Mouse (Mus musculus) C2C12 (cell line): ENCODE measurements around the gene Wnk1. TPM values are rescaled to one million over a fixed set of nuclear protein-coding genes. Genes with fewer than 3 reads are reported as not detected.

ENCODE experiments used
- H3K27me3 ChIP-seq: one replicate; pipeline ENCODE4 v1.6.1; 2011; ENCODE audit not compliant: control insufficient read depth, insufficient read depth, insufficient read length
- H3K36me3 ChIP-seq: one replicate; pipeline ENCODE4 v1.6.1; 2011; ENCODE audit not compliant: control insufficient read depth, insufficient read depth
- H3K4me3 ChIP-seq: one replicate; pipeline ENCODE4 v1.5.1; 2011; ENCODE audit warnings: mild to moderate bottlenecking, control low read depth; ENCODE audit not compliant: poor library complexity, insufficient read depth, severe bottlenecking
- H3K79me2 ChIP-seq: one replicate; pipeline ENCODE4 v1.6.1; 2011; ENCODE audit not compliant: control insufficient read depth, insufficient read depth
- H3K79me3 ChIP-seq: one replicate; pipeline ENCODE4 v1.6.1; 2011; ENCODE audit warnings: low read depth, control low read depth
- H3ac ChIP-seq: one replicate; pipeline ENCODE3; 2011; ENCODE audit warnings: low read depth; ENCODE audit not compliant: control insufficient read depth, insufficient read length
- CEBPB ChIP-seq: IDR thresholded peaks from one replicate; pipeline ENCODE4 v1.6.1; 2011; ENCODE audit warnings: low read depth, mild to moderate bottlenecking, control low read depth, moderate library complexity
- CTCF ChIP-seq: IDR thresholded peaks from one replicate; pipeline ENCODE4 v1.5.1; 2011; ENCODE audit not compliant: control insufficient read depth, insufficient read depth, insufficient read length
- FOSL1 ChIP-seq: IDR thresholded peaks from one replicate; pipeline ENCODE4 v1.8.0; 2011; ENCODE audit warnings: mild to moderate bottlenecking, low read length; ENCODE audit not compliant: poor library complexity, insufficient read depth, severe bottlenecking
- MAX ChIP-seq: IDR thresholded peaks from one replicate; pipeline ENCODE4 v1.6.1; 2011; ENCODE audit warnings: mild to moderate bottlenecking, control low read depth
- MYOD1 ChIP-seq: IDR thresholded peaks from one replicate; pipeline ENCODE4 v1.6.1; 2011; ENCODE audit warnings: low read depth; ENCODE audit not compliant: control insufficient read depth, insufficient read length
- MYOG ChIP-seq: IDR thresholded peaks from one replicate; pipeline ENCODE4 v1.6.1; 2011; ENCODE audit not compliant: control insufficient read depth, insufficient read length; ENCODE audit errors: extremely low read depth
- USF1 ChIP-seq: IDR thresholded peaks from one replicate; pipeline ENCODE4 v1.6.1; 2011; ENCODE audit warnings: low read depth, mild to moderate bottlenecking, control low read depth, moderate library complexity
- polyA plus RNA-seq: library from polyadenylated mRNA; unstranded; fragments of >200 nt; fragmentation: generic; extraction: Trizol; gene quantifications from one replicate; pipeline ENCODE4 v1.2.1, GENCODE M21; 2012; ENCODE audit warnings: missing spikeins

The Wnk1 gene
- polyA plus RNA-seq, 1 experiment: 63.8 TPM

- Histone ChIP-seq H3K4me3 (no peak overlapping the region), H3ac (no peak overlapping the region)
Observed at GRCm38 (mm10) chr6:120047705-120048292, 9.3 kb upstream of the Wnk1 start.

GRCm38 (mm10) chr6:120045406-120045805, 6.9 kb upstream of the Wnk1 start:
- no peaks in the 10 kb centered on the region for H3K79me2 ChIP-seq
- H3K4me3 ChIP-seq: no peak overlapping the region
- H3ac ChIP-seq: no peak overlapping the region
- no peaks in the 10 kb centered on the region for H3K79me3 ChIP-seq
- TF ChIP-seq USF1: no peak
- no peak for TF ChIP-seq FOSL1
- no peak for TF ChIP-seq CEBPB
- no peak for TF ChIP-seq CTCF
- no peak for TF ChIP-seq MYOD1
- no peaks in the 10 kb centered on the region for H3K27me3 ChIP-seq
- no peaks in the 10 kb centered on the region for H3K36me3 ChIP-seq

More at GRCm38 (mm10) chr6:120047705-120048292, 9.3 kb upstream of the Wnk1 start:
- TF ChIP-seq CEBPB (no peak), MAX (no peak), MYOD1 (no peak), USF1 (no peak), CTCF (no peak), MYOG (no peak), FOSL1 (no peak)
- Histone ChIP-seq H3K27me3 (no peaks in the 10 kb centered on the region), H3K79me3 (no peaks in the 10 kb centered on the region), H3K36me3 (no peaks in the 10 kb centered on the region), H3K79me2 (no peaks in the 10 kb centered on the region)

- no peaks in the 10 kb centered on the region for H3K36me3 ChIP-seq
- no peaks in the 10 kb centered on the region for H3K79me3 ChIP-seq
- H3K27me3 ChIP-seq: no peaks in the 10 kb centered on the region
- H3K79me2 ChIP-seq: peaks cover 7% of the 10 kb centered on the region
- no peak for TF ChIP-seq CTCF
- TF ChIP-seq USF1: no peak
- TF ChIP-seq MAX: no peak
- no peak for TF ChIP-seq MYOD1
- TF ChIP-seq MYOG: no peak
- no peak for TF ChIP-seq CEBPB
- TF ChIP-seq FOSL1: no peak
- no peak overlapping the region for H3K4me3 ChIP-seq
- H3ac ChIP-seq: no peak overlapping the region
Observed at GRCm38 (mm10) chr6:120042632-120043220, 4.3 kb upstream of the Wnk1 start.

- Histone ChIP-seq H3K27me3 (no peaks in the 10 kb centered on the region), H3ac (no peak overlapping the region), H3K36me3 (peaks cover 17% of the 10 kb centered on the region), H3K79me2 (peaks cover 29% of the 10 kb centered on the region), H3K4me3 (no peak overlapping the region), H3K79me3 (peaks cover 21% of the 10 kb centered on the region)
- no peak for TF ChIP-seq MYOG
- TF ChIP-seq MYOD1: no peak
- TF ChIP-seq CTCF: no peak
- peak; percentile 52 for TF ChIP-seq USF1
- TF ChIP-seq CEBPB: no peak
Observed at GRCm38 (mm10) chr6:120040557-120040857, 2.0 kb upstream of the Wnk1 start.

GRCm38 (mm10) chr6:120039668-120040556, 1.4 kb upstream of the Wnk1 start:
- Histone ChIP-seq H3ac (peak overlapping the region; percentile 65), H3K36me3 (peaks cover 20% of the 10 kb centered on the region), H3K79me3 (peaks cover 26% of the 10 kb centered on the region), H3K4me3 (peak overlapping the region; percentile 8), H3K27me3 (no peaks in the 10 kb centered on the region), H3K79me2 (peaks cover 35% of the 10 kb centered on the region)
- TF ChIP-seq FOSL1: no peak
- TF ChIP-seq MYOD1: no peak
- TF ChIP-seq MYOG: no peak
- TF ChIP-seq CTCF: peak; percentile 21
- TF ChIP-seq MAX: peak; percentile 84
- no peak for TF ChIP-seq USF1
- TF ChIP-seq CEBPB: no peak

GRCm38 (mm10) chr6:120039256-120039563, 738 bp upstream of the Wnk1 start:
- Histone ChIP-seq H3ac (peak overlapping the region; percentile 14), H3K36me3 (peaks cover 25% of the 10 kb centered on the region), H3K4me3 (peak overlapping the region; percentile 31), H3K27me3 (no peaks in the 10 kb centered on the region), H3K79me2 (peaks cover 42% of the 10 kb centered on the region), H3K79me3 (peaks cover 33% of the 10 kb centered on the region)
- TF ChIP-seq FOSL1 (no peak), MAX (no peak), CEBPB (no peak), USF1 (no peak), CTCF (no peak), MYOG (no peak), MYOD1 (no peak)
